Mouse (Mus musculus) midbrain, postnatal 0 days (tissue): ENCODE measurements around the gene Smg9. TPM values are rescaled to one million over a fixed set of nuclear protein-coding genes. Genes with fewer than 3 reads are reported as not detected.

ENCODE experiments used
- ATAC-seq: fragments of 200-750 bp; cut with Nextera tagmentation; 2 replicates; pipeline ENCODE4 v1.8.0; 2017; ENCODE audit warnings: moderate number of reproducible peaks, mild to moderate bottlenecking, moderate TSS enrichment, moderate library complexity; ENCODE audit not compliant: low FRiP score
- DNase-seq: peaks from one replicate; pipeline ENCODE4 v3.0.0-alpha.2; 2015; ENCODE audit warnings: low spot score
- H3K27ac ChIP-seq: fragments of 300-500 bp; sonication (generic); 2 replicates; pipeline ENCODE4 v1.5.1; 2014; ENCODE audit warnings: low read depth, mild to moderate bottlenecking, low read length, mixed read lengths
- H3K27me3 ChIP-seq: fragments of 300-500 bp; sonication (generic); 2 replicates; pipeline ENCODE4 v1.6.1; 2014; ENCODE audit warnings: low read length, control low read depth, mixed read lengths; ENCODE audit not compliant: insufficient read depth
- H3K36me3 ChIP-seq: fragments of 300-500 bp; sonication (generic); 2 replicates; pipeline ENCODE4 v1.6.1; 2014; ENCODE audit warnings: low read length, control low read depth, mixed read lengths; ENCODE audit not compliant: insufficient read depth
- H3K4me1 ChIP-seq: fragments of 300-500 bp; sonication (generic); 2 replicates; pipeline ENCODE4 v1.6.1; 2014; ENCODE audit warnings: mild to moderate bottlenecking, control low read depth, antibody characterized with exemption, low read length, mixed read lengths; ENCODE audit not compliant: insufficient read depth
- H3K4me2 ChIP-seq: fragments of 300-500 bp; sonication (generic); 2 replicates; pipeline ENCODE4 v1.6.1; 2014; ENCODE audit warnings: low read depth, mild to moderate bottlenecking, low read length, mixed read lengths; ENCODE audit not compliant: poor library complexity, severe bottlenecking
- H3K4me3 ChIP-seq: fragments of 300-500 bp; sonication (generic); 2 replicates; pipeline ENCODE4 v1.5.1; 2014; ENCODE audit warnings: low read depth, mild to moderate bottlenecking, low read length, moderate library complexity
- H3K9ac ChIP-seq: fragments of 300-500 bp; sonication (generic); replicated peaks from 2 replicates; pipeline ENCODE4 v1.6.1; 2014; ENCODE audit warnings: mild to moderate bottlenecking, low read length, moderate library complexity, mixed read lengths; ENCODE audit not compliant: poor library complexity, severe bottlenecking
- H3K9me3 ChIP-seq: fragments of 300-500 bp; sonication (generic); 2 replicates; pipeline ENCODE4 v1.6.1; 2016; ENCODE audit warnings: low read length, control low read depth
- CTCF ChIP-seq: IDR thresholded peaks from 2 replicates; pipeline ENCODE4 v1.5.1; 2016; ENCODE audit warnings: antibody characterized with exemption, mild to moderate bottlenecking
- whole genome bisulfite sequencing: fragments of 180-500 bp; shearing (Covaris S2); extraction: QIAGEN DNeasy Blood & Tissue Kit; methylation state at CpG from one replicate; pipeline ENCODE4 v1.1.7; 2014; 5-methylcytosine and 5-hydroxymethylcytosine counted together
- polyA plus RNA-seq: library from polyadenylated mRNA; unstranded; fragments of >200 nt; fragmentation: Nextera tagmentation; extraction: Ambion mirVana; gene quantifications from 2 replicates; pipeline ENCODE4 v1.2.1, GENCODE M21; 2015
- total RNA-seq: library from RNA; depleted of rRNA; stranded (reverse); fragments of >200 nt; gene quantifications from 2 replicates; pipeline ENCODE4 v1.2.3, GENCODE M21; 2014

The Smg9 gene
- total and polyA plus RNA-seq, 2 experiments from 2014 or later, result 30.1 to 50.0 TPM

- Histone ChIP-seq H3K4me1 (no peaks in the 10 kb centered on the region), H3K9me3 (no peaks in the 10 kb centered on the region), H3K27ac (no peak overlapping the region; the same call in 1 of the 2 replicates), H3K4me2 (no peak overlapping the region), H3K4me3 (no peak overlapping the region), H3K36me3 (no peaks in the 10 kb centered on the region), H3K9ac (no peak overlapping the region), H3K27me3 (peaks cover 7% of the 10 kb centered on the region; the same call in 1 of the 2 replicates)
- ATAC-seq, result peak; percentile 60
- DNase-seq, result peak; percentile 58
- 29% methylated on average over 15 of the region's 20 CpGs for WGBS
- no peak for TF ChIP-seq CTCF
These were observed 25.7 kb upstream of the Smg9 start for GRCm38 (mm10) chr7:24373538-24374379.

- Histone ChIP-seq H3K4me2 (no peak overlapping the region), H3K9ac (no peak overlapping the region), H3K9me3 (no peaks in the 10 kb centered on the region), H3K36me3 (no peaks in the 10 kb centered on the region), H3K27ac (no peak overlapping the region), H3K4me1 (no peaks in the 10 kb centered on the region), H3K4me3 (no peak overlapping the region), H3K27me3 (peaks cover 7% of the 10 kb centered on the region; the same call in 1 of the 2 replicates)
- DNase-seq (no peak), ATAC-seq (no peak)
- 85% methylated on average over 8 of the region's 8 CpGs for WGBS
- TF ChIP-seq CTCF, result no peak
These were observed 23.0 kb upstream of the Smg9 start for GRCm38 (mm10) chr7:24376456-24376855.

- H3K27me3 ChIP-seq, result peaks cover 7% of the 10 kb centered on the region; the same call in 1 of the 2 replicates
- no peak for DNase-seq
- ATAC-seq, result no peak
- H3K27ac ChIP-seq, result no peak overlapping the region
- peak; percentile 53 for TF ChIP-seq CTCF
- H3K9ac ChIP-seq, result no peak overlapping the region
- H3K4me1 ChIP-seq, result no peaks in the 10 kb centered on the region
- peak overlapping the region; percentile 1; the same call in 1 of the 2 replicates for H3K4me3 ChIP-seq
- peak overlapping the region; percentile 18 for H3K4me2 ChIP-seq
- no peaks in the 10 kb centered on the region for H3K9me3 ChIP-seq
- WGBS, result 9% methylated on average over 37 of the region's 49 CpGs
- no peaks in the 10 kb centered on the region for H3K36me3 ChIP-seq
These were observed 22.1 kb upstream of the Smg9 start for GRCm38 (mm10) chr7:24377091-24377865.

GRCm38 (mm10) chr7:24378049-24378701, 21.2 kb upstream of the Smg9 start:
- Histone ChIP-seq H3K27me3 (peaks cover 7% of the 10 kb centered on the region; the same call in 1 of the 2 replicates), H3K4me2 (no peak overlapping the region), H3K4me1 (no peaks in the 10 kb centered on the region), H3K36me3 (no peaks in the 10 kb centered on the region), H3K27ac (no peak overlapping the region), H3K4me3 (no peak overlapping the region), H3K9ac (no peak overlapping the region), H3K9me3 (no peaks in the 10 kb centered on the region)
- ATAC-seq, result no peak
- no peak for TF ChIP-seq CTCF
- 74% methylated on average over 10 of the region's 10 CpGs for WGBS
- peak; percentile 35 for DNase-seq

- Histone ChIP-seq H3K4me1 (no peaks in the 10 kb centered on the region), H3K9ac (no peak overlapping the region), H3K4me2 (no peak overlapping the region), H3K9me3 (no peaks in the 10 kb centered on the region), H3K27ac (no peak overlapping the region), H3K27me3 (peaks cover 7% of the 10 kb centered on the region; the same call in 1 of the 2 replicates), H3K36me3 (no peaks in the 10 kb centered on the region), H3K4me3 (no peak overlapping the region)
- 68% methylated on average over 7 of the region's 7 CpGs for WGBS
- TF ChIP-seq CTCF, result no peak
- ATAC-seq, result no peak
- DNase-seq, result no peak
These were observed 19.5 kb upstream of the Smg9 start for GRCm38 (mm10) chr7:24379934-24380333.
